Mouse (Mus musculus) ES-Bruce4 (cell line): ENCODE data around the gene Amz1. TPM values are rescaled to one million over a fixed set of nuclear protein-coding genes. Genes with fewer than 3 reads are reported as not detected.

Experiments
- H3K27ac ChIP-seq: 2 replicates; pipeline ENCODE4 v1.5.1; 2012; ENCODE audit warnings: low read length, inconsistent platforms; ENCODE audit not compliant: insufficient read depth
- H3K27me3 ChIP-seq: 2 replicates; pipeline ENCODE4 v1.6.1; 2012; ENCODE audit warnings: mild to moderate bottlenecking, low read length, inconsistent platforms; ENCODE audit not compliant: control insufficient read depth, poor library complexity, insufficient read depth, severe bottlenecking
- H3K36me3 ChIP-seq: 2 replicates; pipeline ENCODE4 v1.6.1; 2012; ENCODE audit warnings: inconsistent platforms, mild to moderate bottlenecking, low read length, moderate library complexity; ENCODE audit not compliant: control insufficient read depth, poor library complexity, insufficient read depth, severe bottlenecking
- H3K4me1 ChIP-seq: one replicate; pipeline ENCODE4 v1.8.1; 2011; ENCODE audit warnings: low read length; ENCODE audit not compliant: control insufficient read depth, insufficient read depth
- H3K4me3 ChIP-seq: 2 replicates; pipeline ENCODE4 v1.5.1; 2011; ENCODE audit warnings: low read depth, mild to moderate bottlenecking, low read length
- H3K9ac ChIP-seq: 2 replicates; pipeline ENCODE4 v1.6.1; 2012; ENCODE audit warnings: low read depth, mild to moderate bottlenecking, inconsistent platforms; ENCODE audit not compliant: poor library complexity, severe bottlenecking
- H3K9me3 ChIP-seq: replicated peaks from 2 replicates; pipeline ENCODE4 v1.6.1; 2012; ENCODE audit warnings: mild to moderate bottlenecking, low read length, inconsistent platforms; ENCODE audit not compliant: control insufficient read depth, poor library complexity, insufficient read depth, severe bottlenecking
- CTCF ChIP-seq: IDR thresholded peaks from one replicate; pipeline ENCODE4 v1.8.1; 2011; ENCODE audit warnings: low read depth, low read length
- EP300 ChIP-seq: IDR thresholded peaks from 2 replicates; pipeline ENCODE4 v1.6.1; 2011; ENCODE audit warnings: low read depth, low read length; ENCODE audit not compliant: insufficient read depth
- POLR2A ChIP-seq: IDR thresholded peaks from one replicate; pipeline ENCODE4 v1.8.1; 2011; ENCODE audit warnings: low read length; ENCODE audit not compliant: insufficient read depth
- polyA plus RNA-seq: library from polyadenylated mRNA; stranded (reverse); fragments of >200 nt; gene quantifications from 2 replicates; pipeline ENCODE4 v1.2.4, GENCODE M21; 2011; ENCODE audit warnings: low read depth; ENCODE audit not compliant: missing spikeins, insufficient read depth, insufficient read length

Amz1 gene
- polyA plus RNA-seq, 1 experiment, result 0.60 TPM

GRCm38 (mm10) chr5:140806252-140806651 is 82.3 kb downstream of the Amz1 start:
- TF ChIP-seq CTCF (no peak), EP300 (no peak), POLR2A (no peak)
- Histone ChIP-seq H3K4me1 (peaks cover 2% of the 10 kb centered on the region), H3K9ac (no peak overlapping the region), H3K9me3 (no peaks in the 10 kb centered on the region), H3K27me3 (no peaks in the 10 kb centered on the region), H3K36me3 (no peaks in the 10 kb centered on the region), H3K4me3 (no peak overlapping the region), H3K27ac (no peak overlapping the region)

- no peaks in the 10 kb centered on the region for H3K36me3 ChIP-seq
- H3K9me3 ChIP-seq, result no peaks in the 10 kb centered on the region
- no peak for TF ChIP-seq POLR2A
- no peak for TF ChIP-seq EP300
- no peak for TF ChIP-seq CTCF
- no peaks in the 10 kb centered on the region for H3K27me3 ChIP-seq
- no peak overlapping the region for H3K9ac ChIP-seq
- no peak overlapping the region for H3K27ac ChIP-seq
- no peak overlapping the region for H3K4me3 ChIP-seq
- H3K4me1 ChIP-seq, result peaks cover 6% of the 10 kb centered on the region
These were observed 83.0 kb downstream of the Amz1 start for GRCm38 (mm10) chr5:140806939-140807338.

Other genes starting within 250 kb of the Amz1 start
- 14.6 and 18.5 TPM in 2 replicates for gene Chst12, start 218.6 kb upstream of the Amz1 start, polyA plus RNA-seq
- not detected in 2 replicates for gene Grifin, start 159.1 kb upstream of the Amz1 start, polyA plus RNA-seq
- gene Lfng, start 116.8 kb upstream of the Amz1 start, polyA plus RNA-seq, result 4.1 and 4.4 TPM in 2 replicates
- 19.1 and 21.4 TPM in 2 replicates for gene Ttyh3, start 75.1 kb upstream of the Amz1 start, polyA plus RNA-seq
- 11.0 and 16.9 TPM in 2 replicates for gene Iqce, start 21.7 kb upstream of the Amz1 start, polyA plus RNA-seq
- 9.3 and 9.6 TPM in 2 replicates for gene Brat1, start 19.1 kb upstream of the Amz1 start, polyA plus RNA-seq
- gene Gna12, start 106.3 kb downstream of the Amz1 start, polyA plus RNA-seq, result 29.9 and 34.1 TPM in 2 replicates